Mouse (Mus musculus): ENCODE results near the gene Stxbp6. TPM values are rescaled to one million over a fixed set of nuclear protein-coding genes. Genes with fewer than 3 reads are reported as not detected.
"Not testable (repeated sequence)": the region's sequence is repeated elsewhere in the genome, so short reads cannot be mapped to it uniquely, and the experiment has no call there.

Gene Stxbp6
- polyA plus RNA-seq, 1 experiment from 2014 or later = 4.8 TPM

DNA sequence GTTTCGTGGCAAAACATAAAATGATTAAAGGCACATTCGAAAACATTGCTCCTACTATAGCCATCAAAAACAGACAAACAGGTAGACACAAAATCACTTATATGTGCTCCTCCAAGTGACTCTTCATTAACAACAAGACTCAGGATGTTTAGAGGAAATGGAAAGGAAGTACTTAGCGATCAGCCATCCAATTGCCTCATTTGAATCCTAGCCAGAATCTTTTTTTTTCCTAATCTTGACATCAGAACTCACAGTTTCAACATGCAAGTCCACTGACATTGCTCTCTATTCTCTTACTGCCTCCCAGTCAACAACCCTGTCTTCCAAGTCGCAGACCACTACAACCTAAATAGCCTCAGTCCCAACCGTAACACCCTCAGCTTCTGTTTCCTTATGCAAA lies 21.2 kb downstream of the Stxbp6 start:
- no peaks in the 10 kb centered on the region for H3K27me3 ChIP-seq
- ATAC-seq (ENCODE audit: insufficient read depth) = no peak
- no peak overlapping the region for H3K4me2 ChIP-seq
- no peak overlapping the region for H3K4me3 ChIP-seq (replicated peaks)
- no peaks in the 10 kb centered on the region for H3K4me1 ChIP-seq (replicated peaks)
- H3K9ac ChIP-seq = no peak overlapping the region
- H3K36me3 ChIP-seq (replicated peaks) = no peaks in the 10 kb centered on the region
- WGBS (ENCODE audit: insufficient replicate concordance) = 67% methylated on average over 5 of the region's 5 CpGs
- no peak overlapping the region for H3K27ac ChIP-seq (replicated peaks)
- no peaks in the 10 kb centered on the region for H3K9me3 ChIP-seq (replicated peaks)

DNA sequence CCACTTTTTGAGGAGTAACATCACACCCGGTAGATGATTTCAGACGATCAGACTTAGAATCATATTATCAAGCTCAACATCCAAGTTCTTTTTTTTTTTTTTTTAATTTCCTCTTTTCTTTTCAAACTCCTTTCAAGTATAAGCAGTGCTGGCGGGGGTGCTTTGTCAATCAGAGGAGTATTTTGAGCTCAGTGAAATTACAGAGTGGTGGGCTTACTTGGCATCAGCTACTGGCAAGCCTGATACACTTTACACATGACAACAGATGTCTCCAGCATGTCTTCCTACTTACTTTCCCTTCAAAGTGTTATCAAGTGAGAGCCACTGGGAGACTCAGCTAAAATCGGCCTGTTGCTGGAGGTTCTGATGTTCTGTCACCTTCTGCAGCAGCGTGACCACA lies 21.6 kb downstream of the Stxbp6 start:
- no peak overlapping the region for H3K27ac ChIP-seq (replicated peaks)
- no peaks in the 10 kb centered on the region for H3K4me1 ChIP-seq (replicated peaks)
- H3K4me2 ChIP-seq = no peak overlapping the region
- H3K36me3 ChIP-seq (replicated peaks) = no peaks in the 10 kb centered on the region
- no peak for ATAC-seq (ENCODE audit: insufficient read depth)
- H3K9me3 ChIP-seq (replicated peaks) = no peaks in the 10 kb centered on the region
- 52% methylated on average over 5 of the region's 5 CpGs for WGBS (ENCODE audit: insufficient replicate concordance)
- no peak overlapping the region for H3K9ac ChIP-seq
- no peak overlapping the region for H3K4me3 ChIP-seq (replicated peaks)
- no peaks in the 10 kb centered on the region for H3K27me3 ChIP-seq

GRCm38 (mm10) chr12:45049894-45050293 lies 24.6 kb downstream of the Stxbp6 start:
- H3K36me3 ChIP-seq (replicated peaks) = no peaks in the 10 kb centered on the region
- H3K9me3 ChIP-seq (replicated peaks) = no peaks in the 10 kb centered on the region
- H3K27ac ChIP-seq (replicated peaks) = no peak overlapping the region
- no peaks in the 10 kb centered on the region for H3K27me3 ChIP-seq
- no peak overlapping the region for H3K9ac ChIP-seq
- 55% methylated on average over 9 of the region's 9 CpGs for WGBS (ENCODE audit: insufficient replicate concordance)
- H3K4me2 ChIP-seq = no peak overlapping the region
- ATAC-seq (ENCODE audit: insufficient read depth) = no peak
- no peaks in the 10 kb centered on the region for H3K4me1 ChIP-seq (replicated peaks)
- no peak overlapping the region for H3K4me3 ChIP-seq (replicated peaks)

GRCm38 (mm10) chr12:45047711-45048110 lies 26.8 kb downstream of the Stxbp6 start:
- H3K27me3 ChIP-seq; H3K9me3 ChIP-seq (replicated peaks); H3K4me3 ChIP-seq (replicated peaks); H3K27ac ChIP-seq (replicated peaks); H3K36me3 ChIP-seq (replicated peaks); H3K4me1 ChIP-seq (replicated peaks); ATAC-seq (ENCODE audit: insufficient read depth); H3K9ac ChIP-seq; H3K4me2 ChIP-seq: not testable (repeated sequence)
- WGBS (ENCODE audit: insufficient replicate concordance) = 57% methylated on average over 9 of the region's 9 CpGs

DNA sequence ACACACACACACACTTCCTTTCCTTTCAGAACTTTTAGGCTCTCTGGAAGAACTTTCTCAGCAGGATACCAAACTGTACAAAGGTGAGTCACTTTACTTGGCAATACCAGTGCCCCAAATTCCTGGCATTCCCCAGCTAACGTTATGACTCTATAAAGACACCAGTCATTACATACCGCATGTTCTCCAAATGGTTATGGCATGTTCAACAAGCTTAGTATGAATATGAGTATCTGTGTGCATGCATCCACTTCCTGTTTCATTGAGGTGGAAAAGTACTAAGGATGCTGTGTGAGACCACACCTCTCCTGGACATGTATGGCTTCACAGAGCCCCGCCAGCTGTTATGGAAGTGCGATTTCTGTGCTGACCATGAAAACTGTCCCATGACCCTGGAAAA lies 27.3 kb downstream of the Stxbp6 start:
- Histone ChIP-seq H3K9me3 (replicated peaks) (no peaks in the 10 kb centered on the region), H3K27me3 (no peaks in the 10 kb centered on the region), H3K4me1 (replicated peaks) (no peaks in the 10 kb centered on the region), H3K9ac (no peak overlapping the region), H3K27ac (replicated peaks) (no peak overlapping the region), H3K36me3 (replicated peaks) (no peaks in the 10 kb centered on the region), H3K4me2 (no peak overlapping the region), H3K4me3 (replicated peaks) (no peak overlapping the region)
- ATAC-seq (ENCODE audit: insufficient read depth) = no peak
- 62% methylated on average over 4 of the region's 4 CpGs for WGBS (ENCODE audit: insufficient replicate concordance)

DNA sequence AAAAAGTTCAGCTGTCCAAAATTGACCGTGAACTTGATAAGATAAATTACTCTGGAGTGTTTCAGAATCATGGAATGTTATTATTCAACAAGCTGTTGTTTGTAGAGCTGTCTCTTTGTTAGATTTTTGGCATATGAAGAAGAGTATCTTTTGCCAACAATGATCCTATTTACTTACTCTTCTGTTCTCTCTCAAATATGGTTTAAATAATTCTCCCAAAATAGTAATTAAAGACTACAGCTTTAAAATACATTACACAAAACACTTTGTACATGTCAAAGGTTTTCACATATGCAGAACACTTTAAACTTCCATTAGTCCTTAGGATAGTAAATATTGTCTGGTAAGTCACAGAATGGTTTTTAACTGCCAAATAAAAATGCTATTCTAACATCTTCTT lies 29.9 kb downstream of the Stxbp6 start:
- H3K27me3 ChIP-seq = no peaks in the 10 kb centered on the region
- no peak overlapping the region for H3K27ac ChIP-seq (replicated peaks)
- no peak for ATAC-seq (ENCODE audit: insufficient read depth)
- no peaks in the 10 kb centered on the region for H3K4me1 ChIP-seq (replicated peaks)
- no peaks in the 10 kb centered on the region for H3K36me3 ChIP-seq (replicated peaks)
- no peak overlapping the region for H3K9ac ChIP-seq
- no peaks in the 10 kb centered on the region for H3K9me3 ChIP-seq (replicated peaks)
- no peak overlapping the region for H3K4me3 ChIP-seq (replicated peaks)
- no peak overlapping the region for H3K4me2 ChIP-seq
- WGBS (ENCODE audit: insufficient replicate concordance) = 55% methylated on average over 1 of the region's 1 CpGs

- ATAC-seq (ENCODE audit: insufficient read depth) = no peak
- 50% methylated on average over 10 of the region's 10 CpGs for WGBS (ENCODE audit: insufficient replicate concordance)
- no peak overlapping the region for H3K4me3 ChIP-seq (replicated peaks)
- H3K4me2 ChIP-seq = no peak overlapping the region
- 0 out of 2 replicates have a peak, but pooled peaks cover under 1% of the 10 kb centered on the region for H3K4me1 ChIP-seq (replicated peaks)
- no peaks in the 10 kb centered on the region for H3K36me3 ChIP-seq (replicated peaks)
- no peak overlapping the region for H3K9ac ChIP-seq
- no peaks in the 10 kb centered on the region for H3K27me3 ChIP-seq
- H3K27ac ChIP-seq (replicated peaks) = no peak overlapping the region
- no peaks in the 10 kb centered on the region for H3K9me3 ChIP-seq (replicated peaks)
Observed at GRCm38 (mm10) chr12:45042591-45043091, 31.9 kb downstream of the Stxbp6 start.

DNA sequence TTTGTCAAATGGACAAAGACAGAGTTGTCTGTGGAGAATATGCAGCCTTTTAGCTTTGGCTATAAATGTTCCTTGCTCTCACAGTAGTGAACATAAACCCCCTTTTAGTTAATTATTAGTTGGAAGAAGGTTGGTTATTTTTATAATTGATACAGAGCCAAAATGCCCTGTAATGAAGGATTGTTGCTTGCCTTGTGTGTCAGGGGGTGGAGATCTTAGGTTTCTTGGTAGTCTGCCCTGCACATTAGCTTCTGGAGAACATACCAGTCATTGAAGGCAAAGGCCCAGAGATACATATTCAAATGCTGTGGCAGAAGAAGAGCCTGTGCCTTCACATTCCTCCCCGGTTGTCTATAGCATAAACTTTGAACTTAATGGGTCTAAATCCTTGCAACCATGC lies 37.0 kb downstream of the Stxbp6 start:
- Histone ChIP-seq H3K4me2 (no peak overlapping the region), H3K4me1 (replicated peaks) (0 out of 2 replicates have a peak, but pooled peaks cover 2% of the 10 kb centered on the region), H3K4me3 (replicated peaks) (no peak overlapping the region), H3K9ac (no peak overlapping the region), H3K36me3 (replicated peaks) (no peaks in the 10 kb centered on the region), H3K27ac (replicated peaks) (no peak overlapping the region), H3K9me3 (replicated peaks) (no peaks in the 10 kb centered on the region), H3K27me3 (no peaks in the 10 kb centered on the region)
- ATAC-seq (ENCODE audit: insufficient read depth) = no peak
- 65% methylated on average over 1 of the region's 1 CpGs for WGBS (ENCODE audit: insufficient replicate concordance)

DNA sequence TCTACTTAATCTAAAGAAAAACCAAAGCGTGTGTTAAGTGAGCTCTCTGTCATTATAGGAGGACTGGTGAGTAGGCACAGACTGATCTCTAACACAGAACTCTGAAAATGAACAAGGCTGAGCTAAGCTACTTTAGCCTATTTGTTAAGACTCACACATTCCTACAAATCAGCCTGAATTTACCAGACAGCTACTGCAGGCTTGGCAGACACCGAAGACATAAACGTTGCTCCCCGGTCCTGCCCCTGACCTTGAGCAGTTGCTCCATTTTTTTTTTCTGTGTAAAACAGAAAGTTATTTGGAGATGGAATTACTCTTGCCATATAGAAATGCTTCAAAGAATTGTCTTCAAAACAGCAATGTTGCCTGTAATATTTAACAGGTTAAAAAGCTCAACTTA lies 37.4 kb downstream of the Stxbp6 start:
- no peaks in the 10 kb centered on the region for H3K9me3 ChIP-seq (replicated peaks)
- H3K27me3 ChIP-seq = no peaks in the 10 kb centered on the region
- H3K27ac ChIP-seq (replicated peaks) = no peak overlapping the region
- WGBS (ENCODE audit: insufficient replicate concordance) = 66% methylated on average over 4 of the region's 4 CpGs
- no peak overlapping the region for H3K4me3 ChIP-seq (replicated peaks)
- no peak overlapping the region for H3K4me2 ChIP-seq
- no peak for ATAC-seq (ENCODE audit: insufficient read depth)
- no peak overlapping the region for H3K9ac ChIP-seq
- H3K36me3 ChIP-seq (replicated peaks) = no peaks in the 10 kb centered on the region
- H3K4me1 ChIP-seq (replicated peaks) = 0 out of 2 replicates have a peak, but pooled peaks cover 2% of the 10 kb centered on the region

DNA sequence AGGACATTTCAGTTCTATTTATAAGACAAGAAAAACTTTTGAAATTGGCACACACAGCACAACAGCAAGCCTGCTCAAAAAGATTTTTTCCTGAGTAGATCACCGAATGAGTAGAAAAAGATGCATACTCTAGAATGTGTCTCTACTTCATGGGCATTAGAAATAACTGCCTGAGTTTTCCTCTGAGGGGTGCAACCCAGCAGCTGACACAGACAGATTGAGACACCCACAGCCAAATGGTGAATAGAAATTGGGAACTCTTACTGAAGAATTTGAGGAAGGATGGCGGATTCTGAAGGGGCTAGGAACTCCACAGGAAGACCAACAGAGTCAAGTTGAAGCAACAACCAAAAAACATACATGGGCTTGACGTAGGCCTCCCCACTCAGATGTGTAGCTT lies 43.8 kb downstream of the Stxbp6 start:
- no peak overlapping the region for H3K4me2 ChIP-seq
- no peak overlapping the region for H3K4me3 ChIP-seq (replicated peaks)
- H3K27me3 ChIP-seq = no peaks in the 10 kb centered on the region
- ATAC-seq (ENCODE audit: insufficient read depth) = no peak
- H3K9me3 ChIP-seq (replicated peaks) = no peaks in the 10 kb centered on the region
- no peaks in the 10 kb centered on the region for H3K36me3 ChIP-seq (replicated peaks)
- 62% methylated on average over 3 of the region's 3 CpGs for WGBS (ENCODE audit: insufficient replicate concordance)
- no peak overlapping the region for H3K27ac ChIP-seq (replicated peaks)
- H3K4me1 ChIP-seq (replicated peaks) = no peaks in the 10 kb centered on the region
- no peak overlapping the region for H3K9ac ChIP-seq

DNA sequence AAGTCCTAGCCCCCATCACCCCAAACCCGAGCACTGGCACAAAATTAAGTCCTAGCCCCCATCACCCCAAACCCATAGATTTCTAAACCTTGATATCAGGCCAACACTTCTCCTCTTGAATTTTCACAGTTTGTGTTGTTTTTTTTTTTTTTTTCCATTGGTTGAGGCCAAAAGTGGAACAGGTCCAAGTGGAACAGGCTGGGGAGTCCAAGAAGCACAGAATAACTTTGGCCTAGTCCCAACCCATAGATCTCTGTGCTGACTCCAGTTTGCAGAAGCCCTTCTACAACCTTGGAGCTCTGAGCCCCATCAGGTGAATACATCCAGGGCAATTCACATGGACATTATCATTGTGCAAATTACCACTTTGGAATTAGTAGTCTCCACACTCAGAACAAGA lies 48.2 kb downstream of the Stxbp6 start:
- H3K4me1 ChIP-seq (replicated peaks) = no peaks in the 10 kb centered on the region
- H3K9ac ChIP-seq = no peak overlapping the region
- H3K27ac ChIP-seq (replicated peaks) = no peak overlapping the region
- H3K27me3 ChIP-seq = no peaks in the 10 kb centered on the region
- no peaks in the 10 kb centered on the region for H3K9me3 ChIP-seq (replicated peaks)
- WGBS (ENCODE audit: insufficient replicate concordance) = 34% methylated on average over 1 of the region's 1 CpGs
- no peaks in the 10 kb centered on the region for H3K36me3 ChIP-seq (replicated peaks)
- no peak overlapping the region for H3K4me3 ChIP-seq (replicated peaks)
- no peak for ATAC-seq (ENCODE audit: insufficient read depth)
- no peak overlapping the region for H3K4me2 ChIP-seq

DNA sequence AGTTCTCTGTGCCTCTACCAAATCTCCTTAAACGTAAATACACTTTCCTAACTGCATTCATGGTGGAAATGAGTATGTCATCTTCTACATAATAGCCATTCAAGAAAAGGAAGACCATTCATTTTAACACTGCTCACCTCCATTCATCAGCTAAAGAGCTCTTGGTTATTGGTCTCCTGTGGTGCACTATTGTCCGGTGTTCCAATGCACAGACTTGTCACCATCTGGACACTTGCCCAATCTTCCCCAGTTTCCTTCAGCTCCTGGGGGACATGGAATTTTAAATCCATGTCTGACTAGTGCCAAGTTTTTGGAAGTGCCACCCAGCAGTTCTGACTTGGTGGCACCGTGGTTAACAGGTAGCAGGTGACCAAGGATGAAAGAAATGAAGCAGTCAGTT lies 54.5 kb downstream of the Stxbp6 start:
- ATAC-seq (ENCODE audit: insufficient read depth) = no peak
- no peaks in the 10 kb centered on the region for H3K27me3 ChIP-seq
- H3K4me2 ChIP-seq = no peak overlapping the region
- no peak overlapping the region for H3K27ac ChIP-seq (replicated peaks)
- 58% methylated on average over 3 of the region's 3 CpGs for WGBS (ENCODE audit: insufficient replicate concordance)
- no peak overlapping the region for H3K9ac ChIP-seq
- no peaks in the 10 kb centered on the region for H3K36me3 ChIP-seq (replicated peaks)
- H3K9me3 ChIP-seq (replicated peaks) = no peaks in the 10 kb centered on the region
- no peaks in the 10 kb centered on the region for H3K4me1 ChIP-seq (replicated peaks)
- H3K4me3 ChIP-seq (replicated peaks) = no peak overlapping the region

All from liver, embryonic 15.5 days (tissue).